Mouse (Mus musculus): ENCODE results near the gene Gm10665. TPM values are rescaled to one million over a fixed set of nuclear protein-coding genes. Genes with fewer than 3 reads are reported as not detected.
"Not testable (repeated sequence)": the region's sequence is repeated elsewhere in the genome, so short reads cannot be mapped to it uniquely, and the experiment has no call there.

Gene Gm10665
- not detected in 2 replicates for total RNA-seq (2012; rRNA removed)

DNA sequence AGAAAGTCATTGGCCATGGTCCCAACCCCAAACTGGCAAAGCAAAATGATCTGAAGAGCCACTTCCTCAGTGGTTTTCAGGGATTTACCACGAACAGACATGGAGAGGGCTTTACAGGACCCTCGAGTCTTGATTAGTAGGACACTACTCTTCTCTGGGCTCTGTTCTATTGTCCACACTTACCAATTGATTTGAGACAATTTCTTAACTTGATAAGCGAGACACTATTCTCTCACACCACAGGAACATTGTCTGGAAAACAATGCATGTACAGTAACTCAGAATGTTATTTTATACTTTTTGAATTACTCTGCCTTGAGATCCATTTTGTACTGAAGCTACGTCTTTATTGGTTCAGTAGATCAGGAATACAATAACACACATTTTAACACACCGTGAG is at the start of gene Gm10665:
Gm10665 (minus strand) TSS at position 101 of the 400 bp plus-strand sequence.
- H3K36me3 ChIP-seq (ENCODE audit: control insufficient read depth, insufficient read depth, low read length, poor library complexity, severe bottlenecking); DNase-seq (ENCODE audit: low read depth, low spot score); H3K4me3 ChIP-seq (ENCODE audit: insufficient read depth in 1 of 2, low read depth in 1 of 2, low read length in 2 of 2, poor library complexity in 1 of 2, severe bottlenecking in 1 of 2); H3K9ac ChIP-seq (ENCODE audit: insufficient read depth, low read depth, low read length, poor library complexity, severe bottlenecking); in situ Hi-C loops (cut with MboI; ENCODE audit: low sequenced_read_pairs in 2 of 2, unreplicated experiment in 2 of 2); H3K27ac ChIP-seq (ENCODE audit: insufficient read depth, low read depth, low read length, poor library complexity, severe bottlenecking); H3K9me3 ChIP-seq (ENCODE audit: control insufficient read depth, insufficient read depth, low read depth, low read length); H3K4me1 ChIP-seq (ENCODE audit: control insufficient read depth in 2 of 2, insufficient read depth in 2 of 2, low read length in 2 of 2, poor library complexity in 1 of 2): not testable (repeated sequence)

DNA sequence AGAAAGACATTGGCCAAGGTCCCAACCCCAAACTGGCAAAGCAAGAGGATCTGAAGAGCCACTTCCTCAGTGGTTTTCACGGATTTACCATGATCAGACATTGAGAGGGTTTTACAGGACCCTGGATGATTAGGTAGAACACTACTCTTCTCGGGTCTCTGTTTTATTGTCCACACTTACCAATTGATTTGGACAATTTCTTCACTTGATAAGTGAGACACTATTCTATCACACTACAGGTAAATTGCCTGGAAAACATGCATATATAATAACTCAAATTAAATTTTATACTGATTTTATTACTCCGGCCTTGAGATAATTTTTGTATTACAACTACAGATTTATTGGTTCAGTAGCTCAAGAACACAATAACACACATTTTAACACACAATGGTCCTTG is 35.7 kb upstream of the Gm10665 start, which contains the start of gene Vmn1r151:
Vmn1r151 (minus strand) TSS at position 101 of the 400 bp plus-strand sequence.
- in situ Hi-C loops (cut with MboI; ENCODE audit: low sequenced_read_pairs in 2 of 2, unreplicated experiment in 2 of 2); DNase-seq (ENCODE audit: low read depth, low spot score); H3K9ac ChIP-seq (ENCODE audit: insufficient read depth, low read depth, low read length, poor library complexity, severe bottlenecking); H3K4me3 ChIP-seq (ENCODE audit: insufficient read depth in 1 of 2, low read depth in 1 of 2, low read length in 2 of 2, poor library complexity in 1 of 2, severe bottlenecking in 1 of 2); H3K36me3 ChIP-seq (ENCODE audit: control insufficient read depth, insufficient read depth, low read length, poor library complexity, severe bottlenecking); H3K4me1 ChIP-seq (ENCODE audit: control insufficient read depth in 2 of 2, insufficient read depth in 2 of 2, low read length in 2 of 2, poor library complexity in 1 of 2); H3K9me3 ChIP-seq (ENCODE audit: control insufficient read depth, insufficient read depth, low read depth, low read length); H3K27ac ChIP-seq (ENCODE audit: insufficient read depth, low read depth, low read length, poor library complexity, severe bottlenecking): not testable (repeated sequence)

DNA sequence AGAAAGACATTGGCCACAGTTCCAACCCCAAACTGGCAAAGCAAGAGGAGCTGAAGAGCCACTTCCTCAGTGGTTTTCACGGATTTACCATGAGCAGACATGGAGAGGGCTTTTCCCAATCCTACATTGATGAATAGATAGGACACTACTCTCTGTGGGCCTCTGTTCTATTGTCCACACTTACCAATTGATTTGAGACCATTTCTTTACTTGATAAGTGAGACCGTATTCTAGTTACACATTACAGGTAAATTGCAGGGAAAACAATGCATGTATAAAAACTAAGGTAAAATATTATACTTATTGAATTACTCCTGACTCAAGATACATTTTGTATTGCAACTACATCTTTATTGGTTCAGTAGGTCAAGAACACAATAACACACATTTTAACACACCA is 25.7 kb downstream of the Gm10665 start, which contains the start of gene Vmn1r149:
Vmn1r149 (minus strand) TSS at position 101 of the 400 bp plus-strand sequence.
- H3K4me1 ChIP-seq (ENCODE audit: control insufficient read depth in 2 of 2, insufficient read depth in 2 of 2, low read length in 2 of 2, poor library complexity in 1 of 2); H3K9ac ChIP-seq (ENCODE audit: insufficient read depth, low read depth, low read length, poor library complexity, severe bottlenecking); H3K9me3 ChIP-seq (ENCODE audit: control insufficient read depth, insufficient read depth, low read depth, low read length); in situ Hi-C loops (cut with MboI; ENCODE audit: low sequenced_read_pairs in 2 of 2, unreplicated experiment in 2 of 2); H3K27ac ChIP-seq (ENCODE audit: insufficient read depth, low read depth, low read length, poor library complexity, severe bottlenecking); H3K4me3 ChIP-seq (ENCODE audit: insufficient read depth in 1 of 2, low read depth in 1 of 2, low read length in 2 of 2, poor library complexity in 1 of 2, severe bottlenecking in 1 of 2); DNase-seq (ENCODE audit: low read depth, low spot score); H3K36me3 ChIP-seq (ENCODE audit: control insufficient read depth, insufficient read depth, low read length, poor library complexity, severe bottlenecking): not testable (repeated sequence)

DNA sequence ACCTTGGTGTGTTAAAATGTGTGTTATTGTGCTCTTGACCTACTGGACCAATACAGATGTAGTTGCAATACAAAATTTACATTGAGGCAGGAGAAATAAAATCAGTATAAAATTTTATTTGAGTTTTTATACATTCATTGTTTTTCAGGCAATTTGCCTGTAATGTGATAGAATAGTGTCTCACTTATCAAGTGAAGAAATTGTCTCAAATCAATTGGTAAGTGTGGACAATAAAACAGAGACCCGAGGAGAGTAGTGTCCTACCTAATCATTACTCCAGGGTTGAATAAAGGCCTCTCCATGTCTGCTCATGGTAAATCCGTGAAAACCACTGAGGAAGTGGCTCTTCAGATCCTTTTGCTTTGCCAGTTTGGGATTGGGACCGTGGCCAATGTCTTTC is 50.6 kb downstream of the Gm10665 start, which contains the start of gene Vmn1r148:
Vmn1r148 (plus strand) TSS at position 301 of the 400 bp plus-strand sequence.
- H3K4me3 ChIP-seq (ENCODE audit: insufficient read depth in 1 of 2, low read depth in 1 of 2, low read length in 2 of 2, poor library complexity in 1 of 2, severe bottlenecking in 1 of 2); H3K9ac ChIP-seq (ENCODE audit: insufficient read depth, low read depth, low read length, poor library complexity, severe bottlenecking); H3K27ac ChIP-seq (ENCODE audit: insufficient read depth, low read depth, low read length, poor library complexity, severe bottlenecking); in situ Hi-C loops (cut with MboI; ENCODE audit: low sequenced_read_pairs in 2 of 2, unreplicated experiment in 2 of 2); H3K36me3 ChIP-seq (ENCODE audit: control insufficient read depth, insufficient read depth, low read length, poor library complexity, severe bottlenecking); DNase-seq (ENCODE audit: low read depth, low spot score); H3K9me3 ChIP-seq (ENCODE audit: control insufficient read depth, insufficient read depth, low read depth, low read length); H3K4me1 ChIP-seq (ENCODE audit: control insufficient read depth in 2 of 2, insufficient read depth in 2 of 2, low read length in 2 of 2, poor library complexity in 1 of 2): not testable (repeated sequence)

Other genes starting within 250 kb of the Gm10665 start
- gene Gm8453, start 234.6 kb downstream of the Gm10665 start, total RNA-seq (2012; rRNA removed), result not detected in 2 replicates
- not detected in 2 replicates for gene Gm4187, start 134.4 kb downstream of the Gm10665 start, total RNA-seq (2012; rRNA removed)
- not detected in 2 replicates for gene Gm8660, start 93.0 kb downstream of the Gm10665 start, total RNA-seq (2012; rRNA removed)
- gene Vmn1r148, start 50.5 kb downstream of the Gm10665 start, total RNA-seq (2012; rRNA removed), result not detected in 2 replicates
- not detected in 2 replicates for gene Vmn1r149, start 25.8 kb downstream of the Gm10665 start, total RNA-seq (2012; rRNA removed)
- gene Vmn1r151, start 35.6 kb upstream of the Gm10665 start, total RNA-seq (2012; rRNA removed), result not detected in 2 replicates
- gene Vmn1r152, start 58.9 kb upstream of the Gm10665 start, total RNA-seq (2012; rRNA removed), result not detected in 2 replicates
- not detected in 2 replicates for gene Gm8677, start 70.8 kb upstream of the Gm10665 start, total RNA-seq (2012; rRNA removed)
- gene Gm4201, start 101.3 kb upstream of the Gm10665 start, total RNA-seq (2012; rRNA removed), result not detected in 2 replicates
- gene Gm4565, start 124.1 kb upstream of the Gm10665 start, total RNA-seq (2012; rRNA removed), result not detected in 2 replicates
- gene Vmn1r155, start 193.9 kb upstream of the Gm10665 start, total RNA-seq (2012; rRNA removed), result not detected in 2 replicates
- gene Gm8693, start 228.2 kb upstream of the Gm10665 start, total RNA-seq (2012; rRNA removed), result not detected in 2 replicates

Data from ES-E14 (cell line).